Mouse (Mus musculus): Measurements from ENCODE around the gene Wdr93. TPM values are rescaled to one million over a fixed set of nuclear protein-coding genes. Genes with fewer than 3 reads are reported as not detected.

Wdr93 gene
- polyA plus RNA-seq, 1 experiment: not detected

DNA sequence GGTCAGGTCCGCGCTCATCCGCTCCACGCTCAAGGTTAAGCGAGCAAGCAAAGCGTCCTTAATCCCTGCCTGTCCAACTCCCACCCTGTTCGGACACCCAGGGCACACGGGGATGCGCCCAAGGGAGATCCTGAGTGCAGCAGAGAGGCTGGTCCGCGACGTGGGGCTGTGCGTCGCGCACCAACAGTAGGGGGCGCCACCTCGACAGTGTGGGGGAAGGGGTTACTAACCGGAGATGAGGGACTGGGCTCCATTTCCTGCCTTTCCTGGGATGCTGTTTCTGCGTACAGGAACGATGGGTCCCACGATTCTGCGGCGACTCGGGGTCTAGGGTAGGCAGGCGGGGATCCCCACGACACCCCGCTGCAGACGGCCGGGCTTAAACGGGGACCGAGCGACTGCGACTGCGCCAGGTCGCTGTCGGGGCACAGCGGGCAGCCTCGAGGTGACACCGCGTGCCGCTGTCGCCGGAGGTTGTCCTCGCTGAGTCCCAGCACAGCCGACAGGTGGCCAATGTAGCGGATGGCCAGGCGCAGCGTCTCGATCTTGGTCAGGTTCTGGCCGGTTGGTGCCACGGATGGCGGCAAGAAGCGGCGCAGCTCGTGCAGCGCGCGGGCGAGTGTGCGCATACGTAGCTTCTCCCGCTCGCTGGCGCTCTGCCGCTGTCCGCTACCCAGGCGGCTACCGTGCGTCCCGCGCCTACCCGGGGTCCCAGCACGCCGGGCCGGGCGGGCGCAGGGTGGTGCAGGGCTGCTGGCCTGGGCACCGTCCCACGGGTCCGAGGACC, 49.9 kb downstream of the Wdr93 start:
- TF ChIP-seq TAL1 (IDR thresholded peaks at IDR 0.05; ENCODE audit: low read length) (no peak), GATA1 (IDR thresholded peaks at IDR 0.05; ENCODE audit: low read length) (no peak)
- no peaks in the 10 kb centered on the region; the same call in 1 of the 2 replicates for H3K9me3 ChIP-seq (ENCODE audit: control insufficient read depth, low read length)

GRCm38 (mm10) chr7:79793688-79794087, 50.7 kb downstream of the Wdr93 start, which contains the start of gene Mesp1:
Mesp1 (minus strand) TSS chr7:79793788.
- peak within 1 kb of the TSS; percentile 29 for H3K4me3 ChIP-seq (replicated peaks)
- peaks cover 47% of the 10 kb centered on the region for H3K27me3 ChIP-seq (ENCODE audit: control insufficient read depth)
- no peaks in the 10 kb centered on the region; the same call in 1 of the 2 replicates for H3K9me3 ChIP-seq (ENCODE audit: control insufficient read depth, low read length)
- peaks cover 9% of the 10 kb centered on the region for H3K4me1 ChIP-seq (ENCODE audit: control insufficient read depth)
- TF ChIP-seq GATA1 (IDR thresholded peaks at IDR 0.05; ENCODE audit: low read length) (no peak), TAL1 (IDR thresholded peaks at IDR 0.05; ENCODE audit: low read length) (no peak)
- no peaks in the 10 kb centered on the region for H3K36me3 ChIP-seq (ENCODE audit: control insufficient read depth)

More for the DNA sequence above, 49.9 kb downstream of the Wdr93 start:
- Histone ChIP-seq H3K4me1 (ENCODE audit: control insufficient read depth) (peaks cover 9% of the 10 kb centered on the region), H3K36me3 (ENCODE audit: control insufficient read depth) (no peaks in the 10 kb centered on the region), H3K4me3 (replicated peaks) (peak overlapping the region; percentile 29), H3K27me3 (ENCODE audit: control insufficient read depth) (peaks cover 47% of the 10 kb centered on the region)

DNA sequence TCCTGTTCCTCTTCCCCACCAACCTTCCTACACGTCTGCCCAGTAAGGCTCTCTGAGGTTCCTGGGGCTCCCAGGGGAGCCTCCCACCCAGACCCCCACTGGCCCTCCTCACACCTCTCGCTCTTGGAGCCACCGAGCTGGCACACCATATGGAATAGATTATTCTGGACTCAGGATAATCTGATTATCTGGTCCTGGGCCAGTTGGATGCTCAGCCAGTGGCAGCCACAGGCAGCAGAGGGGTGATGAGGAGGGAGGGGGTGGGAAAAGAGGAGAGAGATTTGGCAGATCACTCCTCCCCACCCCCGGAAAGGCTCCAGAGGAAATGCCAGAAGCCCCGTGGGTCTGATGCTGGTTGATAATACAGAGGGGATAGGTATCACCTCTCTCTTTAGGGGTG, 55.6 kb downstream of the Wdr93 start:
- Histone ChIP-seq H3K4me1 (ENCODE audit: control insufficient read depth) (no peaks in the 10 kb centered on the region), H3K27me3 (ENCODE audit: control insufficient read depth) (peaks cover 12% of the 10 kb centered on the region)

DNA sequence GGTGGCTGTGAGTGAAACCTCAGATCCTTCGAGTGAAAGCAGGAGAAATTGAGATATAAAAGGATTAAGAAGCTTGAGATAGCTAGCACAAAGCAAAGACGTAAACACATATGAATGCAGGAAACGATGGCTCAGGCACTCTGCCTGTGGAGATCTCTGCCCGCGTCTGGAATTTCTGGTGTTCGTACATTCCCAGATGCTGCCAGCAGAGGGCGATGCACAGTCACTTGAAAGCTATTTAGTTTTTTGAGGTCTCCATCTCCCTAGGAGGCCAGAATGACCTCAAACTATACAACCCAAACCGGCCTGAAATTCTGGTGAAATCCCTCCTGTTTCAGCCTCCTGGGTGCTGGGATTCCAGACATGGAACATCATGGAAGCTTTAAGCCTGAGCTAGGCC, 56.1 kb downstream of the Wdr93 start:
- Histone ChIP-seq H3K4me1 (ENCODE audit: control insufficient read depth) (no peaks in the 10 kb centered on the region), H3K4me3 (replicated peaks) (no peak overlapping the region), H3K9me3 (ENCODE audit: control insufficient read depth, low read length) (no peaks in the 10 kb centered on the region), H3K27me3 (ENCODE audit: control insufficient read depth) (peaks cover 8% of the 10 kb centered on the region), H3K36me3 (ENCODE audit: control insufficient read depth) (no peaks in the 10 kb centered on the region)
- no peak for TF ChIP-seq GATA1 (IDR thresholded peaks at IDR 0.05; ENCODE audit: low read length)
- no peak for TF ChIP-seq TAL1 (IDR thresholded peaks at IDR 0.05; ENCODE audit: low read length)

More for the DNA sequence above, 55.6 kb downstream of the Wdr93 start:
- no peak overlapping the region for H3K4me3 ChIP-seq (replicated peaks)
- H3K9me3 ChIP-seq (ENCODE audit: control insufficient read depth, low read length): no peaks in the 10 kb centered on the region
- TF ChIP-seq TAL1 (IDR thresholded peaks at IDR 0.05; ENCODE audit: low read length) (no peak), GATA1 (IDR thresholded peaks at IDR 0.05; ENCODE audit: low read length) (no peak)
- H3K36me3 ChIP-seq (ENCODE audit: control insufficient read depth): no peaks in the 10 kb centered on the region

- peaks cover 4% of the 10 kb centered on the region for H3K27me3 ChIP-seq (ENCODE audit: control insufficient read depth)
- H3K36me3 ChIP-seq (ENCODE audit: control insufficient read depth): no peaks in the 10 kb centered on the region
- no peaks in the 10 kb centered on the region for H3K9me3 ChIP-seq (ENCODE audit: control insufficient read depth, low read length)
- no peak overlapping the region for H3K4me3 ChIP-seq (replicated peaks)
- TF ChIP-seq TAL1 (IDR thresholded peaks at IDR 0.05; ENCODE audit: low read length) (no peak), GATA1 (IDR thresholded peaks at IDR 0.05; ENCODE audit: low read length) (no peak)
- no peaks in the 10 kb centered on the region for H3K4me1 ChIP-seq (ENCODE audit: control insufficient read depth)
Measured at GRCm38 (mm10) chr7:79799506-79799905, 56.5 kb downstream of the Wdr93 start.

DNA sequence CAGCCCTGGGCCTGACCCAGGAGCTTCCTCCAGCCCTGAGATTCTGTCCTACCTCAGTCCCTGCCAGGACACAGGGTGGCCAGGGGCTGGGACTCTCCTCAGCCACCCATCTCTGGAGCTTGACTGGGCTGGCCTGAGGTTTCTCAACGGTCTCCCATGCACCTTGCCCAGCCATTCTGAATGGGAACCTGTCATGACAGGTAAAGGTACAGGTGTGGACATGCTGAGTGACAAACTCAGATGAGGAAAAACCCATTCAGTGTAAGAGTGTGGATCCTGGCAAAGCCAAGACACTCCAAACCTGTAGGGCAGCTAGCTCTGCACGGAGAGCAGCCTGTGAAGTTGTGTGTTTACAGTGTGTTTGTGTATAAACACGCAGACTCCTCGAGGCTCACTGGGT, 57.4 kb downstream of the Wdr93 start:
- Histone ChIP-seq H3K4me3 (replicated peaks) (no peak overlapping the region), H3K4me1 (ENCODE audit: control insufficient read depth) (no peaks in the 10 kb centered on the region), H3K9me3 (ENCODE audit: control insufficient read depth, low read length) (no peaks in the 10 kb centered on the region), H3K27me3 (ENCODE audit: control insufficient read depth) (no peaks in the 10 kb centered on the region), H3K36me3 (ENCODE audit: control insufficient read depth) (no peaks in the 10 kb centered on the region)
- no peak for TF ChIP-seq TAL1 (IDR thresholded peaks at IDR 0.05; ENCODE audit: low read length)
- no peak for TF ChIP-seq GATA1 (IDR thresholded peaks at IDR 0.05; ENCODE audit: low read length)

DNA sequence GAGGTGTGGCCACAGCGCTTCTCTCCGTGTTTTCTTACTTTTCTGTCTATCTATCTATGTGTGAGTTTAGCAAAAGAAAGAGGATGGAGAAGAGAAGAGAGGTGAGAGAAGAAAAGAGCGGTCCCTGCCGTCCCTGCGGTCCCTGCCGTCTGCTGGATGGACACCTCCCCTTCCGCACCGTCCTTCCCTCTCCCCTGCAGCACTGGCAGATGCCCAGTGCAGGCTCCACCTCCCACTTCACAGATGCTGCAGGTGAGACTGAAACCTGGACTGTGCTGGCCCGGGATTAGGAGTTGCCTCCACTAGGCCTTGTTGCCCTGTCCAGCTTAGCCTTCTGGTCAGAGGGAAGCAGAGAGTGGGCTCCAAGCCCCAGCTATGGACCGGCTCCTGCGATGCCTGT, 58.4 kb downstream of the Wdr93 start:
- TF ChIP-seq TAL1 (IDR thresholded peaks at IDR 0.05; ENCODE audit: low read length): no peak
- TF ChIP-seq GATA1 (IDR thresholded peaks at IDR 0.05; ENCODE audit: low read length): no peak
- no peaks in the 10 kb centered on the region for H3K27me3 ChIP-seq (ENCODE audit: control insufficient read depth)
- H3K4me3 ChIP-seq (replicated peaks): no peak overlapping the region
- H3K9me3 ChIP-seq (ENCODE audit: control insufficient read depth, low read length): no peaks in the 10 kb centered on the region
- no peaks in the 10 kb centered on the region for H3K36me3 ChIP-seq (ENCODE audit: control insufficient read depth)
- no peaks in the 10 kb centered on the region for H3K4me1 ChIP-seq (ENCODE audit: control insufficient read depth)

- no peaks in the 10 kb centered on the region for H3K9me3 ChIP-seq (ENCODE audit: control insufficient read depth, low read length)
- H3K4me1 ChIP-seq (ENCODE audit: control insufficient read depth): no peaks in the 10 kb centered on the region
- no peaks in the 10 kb centered on the region for H3K27me3 ChIP-seq (ENCODE audit: control insufficient read depth)
- TF ChIP-seq TAL1 (IDR thresholded peaks at IDR 0.05; ENCODE audit: low read length): no peak
- no peaks in the 10 kb centered on the region for H3K36me3 ChIP-seq (ENCODE audit: control insufficient read depth)
- H3K4me3 ChIP-seq (replicated peaks): no peak overlapping the region
Measured at GRCm38 (mm10) chr7:79802037-79802436, 59.1 kb downstream of the Wdr93 start.

GRCm38 (mm10) chr7:79803887-79804286, 60.9 kb downstream of the Wdr93 start:
- no peaks in the 10 kb centered on the region for H3K36me3 ChIP-seq (ENCODE audit: control insufficient read depth)
- no peaks in the 10 kb centered on the region for H3K4me1 ChIP-seq (ENCODE audit: control insufficient read depth)
- no peaks in the 10 kb centered on the region for H3K9me3 ChIP-seq (ENCODE audit: control insufficient read depth, low read length)
- no peak overlapping the region for H3K4me3 ChIP-seq (replicated peaks)
- no peaks in the 10 kb centered on the region for H3K27me3 ChIP-seq (ENCODE audit: control insufficient read depth)
- no peak for TF ChIP-seq GATA1 (IDR thresholded peaks at IDR 0.05; ENCODE audit: low read length)
- TF ChIP-seq TAL1 (IDR thresholded peaks at IDR 0.05; ENCODE audit: low read length): no peak

Data from erythroblast, embryonic 14.5 days (primary cell).